Mouse (Mus musculus) ES-Bruce4 (cell line): ENCODE measurements around the gene Atg2a.
A peak's percentile ranks its signal among the peaks of the same experiment; 100 is the strongest.

Source experiments
- CTCF ChIP-seq: IDR thresholded peaks from one replicate; pipeline ENCODE4 v1.8.1; 2011; ENCODE audit warnings: low read depth, low read length
- POLR2A ChIP-seq: IDR thresholded peaks from one replicate; pipeline ENCODE4 v1.8.1; 2011; ENCODE audit warnings: low read length; ENCODE audit not compliant: insufficient read depth

GRCm38 (mm10) chr19:6235084-6236052 is 6.1 kb upstream of the Atg2a start, which contains the start of gene Ppp2r5b:
- TF ChIP-seq CTCF (peak; percentile 38), POLR2A (no peak)
